Mouse (Mus musculus): ENCODE data around the gene Dennd5b. TPM values are rescaled to one million over a fixed set of nuclear protein-coding genes. Genes with fewer than 3 reads are reported as not detected.

Gene Dennd5b
- total and polyA plus RNA-seq, 3 experiments: 3.7 to 17.8 (median 16.0) TPM

GRCm38 (mm10) chr6:148980495-148980894 is 121.0 kb downstream of the Dennd5b start:
- no peak for DNase-seq
- intact Hi-C loops (cut with DNase I): no loop called here
- no peaks in the 10 kb centered on the region for H3K27me3 ChIP-seq (ENCODE audit: control insufficient read depth, insufficient read depth, low read length)
- H3K36me3 ChIP-seq (ENCODE audit: control insufficient read depth, insufficient read depth, low read length): no peaks in the 10 kb centered on the region
- TF ChIP-seq POLR2A (IDR thresholded peaks at IDR 0.05; ENCODE audit: insufficient read depth, low read depth, low read length) (no peak), CTCF (IDR thresholded peaks at IDR 0.05) (no peak), EP300 (IDR thresholded peaks at IDR 0.05; ENCODE audit: insufficient read depth, low read depth, low read length) (no peak)
- H3K4me1 ChIP-seq (ENCODE audit: control insufficient read depth, insufficient read depth, low read length): no peaks in the 10 kb centered on the region
- H3K79me2 ChIP-seq (replicated peaks; ENCODE audit: control insufficient read depth, insufficient read depth, low read length): no peaks in the 10 kb centered on the region
- H3K9ac ChIP-seq (ENCODE audit: low read depth, low read length): no peak overlapping the region
- no peak overlapping the region for H3K4me3 ChIP-seq
- H3K27ac ChIP-seq: no peak overlapping the region
- WGBS: 58% methylated on average over 3 of the region's 3 CpGs

GRCm38 (mm10) chr6:148975096-148975495 is 126.4 kb downstream of the Dennd5b start:
- no peak for DNase-seq
- no peaks in the 10 kb centered on the region for H3K79me2 ChIP-seq (replicated peaks; ENCODE audit: control insufficient read depth, insufficient read depth, low read length)

GRCm38 (mm10) chr6:148972891-148973290 is 128.6 kb downstream of the Dennd5b start:
- Histone ChIP-seq H3K27ac (no peak overlapping the region), H3K9ac (ENCODE audit: low read depth, low read length) (no peak overlapping the region), H3K4me1 (ENCODE audit: control insufficient read depth, insufficient read depth, low read length) (no peaks in the 10 kb centered on the region), H3K4me3 (no peak overlapping the region), H3K79me2 (replicated peaks; ENCODE audit: control insufficient read depth, insufficient read depth, low read length) (no peaks in the 10 kb centered on the region), H3K27me3 (ENCODE audit: control insufficient read depth, insufficient read depth, low read length) (no peaks in the 10 kb centered on the region), H3K36me3 (ENCODE audit: control insufficient read depth, insufficient read depth, low read length) (no peaks in the 10 kb centered on the region)
- WGBS: 44% methylated on average over 2 of the region's 2 CpGs
- TF ChIP-seq EP300 (IDR thresholded peaks at IDR 0.05; ENCODE audit: insufficient read depth, low read depth, low read length): no peak
- TF ChIP-seq CTCF (IDR thresholded peaks at IDR 0.05): no peak
- TF ChIP-seq POLR2A (IDR thresholded peaks at IDR 0.05; ENCODE audit: insufficient read depth, low read depth, low read length): no peak
- DNase-seq: no peak
- intact Hi-C loops (cut with DNase I): no loop called here

More at GRCm38 (mm10) chr6:148975096-148975495, 126.4 kb downstream of the Dennd5b start:
- Histone ChIP-seq H3K9ac (ENCODE audit: low read depth, low read length) (no peak overlapping the region), H3K4me3 (no peak overlapping the region), H3K27me3 (ENCODE audit: control insufficient read depth, insufficient read depth, low read length) (no peaks in the 10 kb centered on the region), H3K27ac (no peak overlapping the region), H3K36me3 (ENCODE audit: control insufficient read depth, insufficient read depth, low read length) (no peaks in the 10 kb centered on the region), H3K4me1 (ENCODE audit: control insufficient read depth, insufficient read depth, low read length) (no peaks in the 10 kb centered on the region)
- 89% methylated on average over 3 of the region's 3 CpGs for WGBS
- intact Hi-C loops (cut with DNase I): no loop called here
- TF ChIP-seq EP300 (IDR thresholded peaks at IDR 0.05; ENCODE audit: insufficient read depth, low read depth, low read length) (no peak), CTCF (IDR thresholded peaks at IDR 0.05) (no peak), POLR2A (IDR thresholded peaks at IDR 0.05; ENCODE audit: insufficient read depth, low read depth, low read length) (no peak)

- Histone ChIP-seq H3K27ac (no peak overlapping the region), H3K9ac (ENCODE audit: low read depth, low read length) (no peak overlapping the region), H3K79me2 (replicated peaks; ENCODE audit: control insufficient read depth, insufficient read depth, low read length) (no peaks in the 10 kb centered on the region), H3K36me3 (ENCODE audit: control insufficient read depth, insufficient read depth, low read length) (no peaks in the 10 kb centered on the region), H3K27me3 (ENCODE audit: control insufficient read depth, insufficient read depth, low read length) (no peaks in the 10 kb centered on the region), H3K4me1 (ENCODE audit: control insufficient read depth, insufficient read depth, low read length) (no peaks in the 10 kb centered on the region), H3K4me3 (no peak overlapping the region)
- 42% methylated on average over 9 of the region's 9 CpGs for WGBS
- intact Hi-C loops (cut with DNase I): no loop called here
- TF ChIP-seq POLR2A (IDR thresholded peaks at IDR 0.05; ENCODE audit: insufficient read depth, low read depth, low read length) (no peak), CTCF (IDR thresholded peaks at IDR 0.05) (no peak), EP300 (IDR thresholded peaks at IDR 0.05; ENCODE audit: insufficient read depth, low read depth, low read length) (no peak)
- DNase-seq: no peak
Measured at GRCm38 (mm10) chr6:148972059-148972848, 129.2 kb downstream of the Dennd5b start.

GRCm38 (mm10) chr6:148971385-148971940 is 130.0 kb downstream of the Dennd5b start:
- no peak for TF ChIP-seq CTCF (IDR thresholded peaks at IDR 0.05)
- no peak for TF ChIP-seq EP300 (IDR thresholded peaks at IDR 0.05; ENCODE audit: insufficient read depth, low read depth, low read length)
- TF ChIP-seq POLR2A (IDR thresholded peaks at IDR 0.05; ENCODE audit: insufficient read depth, low read depth, low read length): no peak
- DNase-seq: no peak
- H3K4me1 ChIP-seq (ENCODE audit: control insufficient read depth, insufficient read depth, low read length): no peaks in the 10 kb centered on the region
- no peaks in the 10 kb centered on the region for H3K79me2 ChIP-seq (replicated peaks; ENCODE audit: control insufficient read depth, insufficient read depth, low read length)
- H3K4me3 ChIP-seq: no peak overlapping the region
- no peaks in the 10 kb centered on the region for H3K36me3 ChIP-seq (ENCODE audit: control insufficient read depth, insufficient read depth, low read length)
- intact Hi-C loops (cut with DNase I): no loop called here
- H3K27me3 ChIP-seq (ENCODE audit: control insufficient read depth, insufficient read depth, low read length): no peaks in the 10 kb centered on the region
- H3K27ac ChIP-seq: no peak overlapping the region
- 35% methylated on average over 9 of the region's 9 CpGs for WGBS
- no peak overlapping the region for H3K9ac ChIP-seq (ENCODE audit: low read depth, low read length)

GRCm38 (mm10) chr6:148961285-148961684 is 140.2 kb downstream of the Dennd5b start:
- no peaks in the 10 kb centered on the region for H3K27me3 ChIP-seq (ENCODE audit: control insufficient read depth, insufficient read depth, low read length)
- WGBS: 55% methylated on average over 1 of the region's 1 CpGs
- no peak for TF ChIP-seq CTCF (IDR thresholded peaks at IDR 0.05)
- no peak for TF ChIP-seq EP300 (IDR thresholded peaks at IDR 0.05; ENCODE audit: insufficient read depth, low read depth, low read length)
- TF ChIP-seq POLR2A (IDR thresholded peaks at IDR 0.05; ENCODE audit: insufficient read depth, low read depth, low read length): no peak
- H3K4me1 ChIP-seq (ENCODE audit: control insufficient read depth, insufficient read depth, low read length): no peaks in the 10 kb centered on the region
- H3K27ac ChIP-seq: no peak overlapping the region
- no peaks in the 10 kb centered on the region for H3K79me2 ChIP-seq (replicated peaks; ENCODE audit: control insufficient read depth, insufficient read depth, low read length)
- H3K4me3 ChIP-seq: no peak overlapping the region
- intact Hi-C loops (cut with DNase I): no loop called here
- no peaks in the 10 kb centered on the region for H3K36me3 ChIP-seq (ENCODE audit: control insufficient read depth, insufficient read depth, low read length)
- DNase-seq: no peak
- no peak overlapping the region for H3K9ac ChIP-seq (ENCODE audit: low read depth, low read length)
